Mouse (Mus musculus): ENCODE data around the gene Tmem44. TPM values are rescaled to one million over a fixed set of nuclear protein-coding genes. Genes with fewer than 3 reads are reported as not detected.

Gene Tmem44
- polyA plus RNA-seq, 1 experiment = 20.8 TPM

DNA sequence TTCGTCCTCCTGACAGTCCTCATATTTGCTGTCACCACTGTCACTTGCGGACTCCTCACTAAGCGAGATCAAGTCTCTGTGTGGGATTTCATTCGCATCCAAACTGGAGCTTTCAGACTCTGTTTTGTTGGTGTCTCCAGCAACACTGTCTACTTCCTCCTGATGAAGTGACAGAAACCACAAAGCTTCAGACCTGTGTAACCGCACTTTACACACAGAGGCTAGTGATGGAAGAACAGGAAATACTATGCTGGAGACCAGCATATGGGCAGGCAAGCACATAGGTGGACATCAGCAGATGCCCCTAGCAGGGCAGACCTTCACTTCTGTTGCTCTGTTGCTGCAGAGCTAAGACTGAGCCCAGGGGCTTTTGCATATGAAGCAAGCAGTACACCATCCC is 20.7 kb upstream of the Tmem44 start:
- 95% methylated on average over 5 of the region's 5 CpGs for WGBS
- Histone ChIP-seq H3K4me3 (replicated peaks; ENCODE audit: insufficient read depth, low read depth, low read length) (no peak overlapping the region), H3K27ac (ENCODE audit: insufficient read depth, low read length) (no peak overlapping the region), H3K27me3 (ENCODE audit: control insufficient read depth, insufficient read depth, low read length) (no peaks in the 10 kb centered on the region), H3K4me1 (ENCODE audit: control insufficient read depth, insufficient read depth, low read length) (no peaks in the 10 kb centered on the region)
- DNase-seq = no peak
- no peak for TF ChIP-seq POLR2A (IDR thresholded peaks at IDR 0.05; ENCODE audit: borderline replicate concordance, insufficient read depth, low read length)
- TF ChIP-seq CTCF (IDR thresholded peaks at IDR 0.05; ENCODE audit: borderline replicate concordance, insufficient read depth, low read depth, low read length) = no peak

DNA sequence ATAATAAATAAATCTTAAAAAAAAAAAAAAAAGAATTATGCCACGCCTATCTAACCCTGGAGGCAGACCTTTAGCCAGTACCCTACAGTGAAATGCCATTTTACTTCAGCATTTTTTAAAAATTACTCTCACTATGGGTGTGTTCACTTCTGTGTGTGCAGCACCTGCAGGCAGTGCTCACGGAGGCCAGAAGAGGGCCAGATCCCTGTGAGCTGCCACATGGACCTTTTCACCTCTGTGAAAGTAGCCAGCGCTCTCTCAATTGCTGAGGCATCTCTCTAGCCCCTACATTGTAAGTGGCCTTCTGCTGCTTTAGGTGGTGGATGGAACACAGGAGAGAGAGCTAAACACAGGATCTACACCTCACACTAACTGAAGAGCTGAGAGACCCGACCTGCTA is 19.5 kb upstream of the Tmem44 start:
- H3K4me1 ChIP-seq (ENCODE audit: control insufficient read depth, insufficient read depth, low read length) = no peaks in the 10 kb centered on the region
- no peaks in the 10 kb centered on the region for H3K27me3 ChIP-seq (ENCODE audit: control insufficient read depth, insufficient read depth, low read length)
- no peak overlapping the region for H3K4me3 ChIP-seq (replicated peaks; ENCODE audit: insufficient read depth, low read depth, low read length)
- WGBS = 95% methylated on average over 4 of the region's 4 CpGs
- DNase-seq = no peak
- no peak overlapping the region for H3K27ac ChIP-seq (ENCODE audit: insufficient read depth, low read length)
- TF ChIP-seq POLR2A (IDR thresholded peaks at IDR 0.05; ENCODE audit: borderline replicate concordance, insufficient read depth, low read length) (no peak), CTCF (IDR thresholded peaks at IDR 0.05; ENCODE audit: borderline replicate concordance, insufficient read depth, low read depth, low read length) (no peak)

DNA sequence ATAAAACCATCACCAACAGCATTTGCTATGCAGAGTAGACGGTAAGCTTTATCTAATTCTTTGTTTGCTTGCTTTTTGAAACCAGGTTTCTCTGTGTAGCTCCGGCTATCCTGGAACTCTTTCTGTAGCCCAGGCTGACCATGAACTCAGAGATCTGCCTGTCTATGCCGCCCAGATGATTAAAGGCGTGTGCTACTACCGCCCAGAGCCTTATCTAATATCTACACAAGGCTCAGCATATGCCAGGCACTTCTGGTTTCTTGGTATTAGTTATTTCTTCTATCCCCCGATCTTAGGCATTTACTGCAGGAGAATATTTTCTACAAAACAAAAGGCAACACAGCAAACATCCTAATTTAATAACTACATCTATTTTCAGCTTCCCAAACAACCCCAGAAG is 15.0 kb upstream of the Tmem44 start:
- H3K27ac ChIP-seq (ENCODE audit: insufficient read depth, low read length) = no peak overlapping the region
- no peaks in the 10 kb centered on the region for H3K27me3 ChIP-seq (ENCODE audit: control insufficient read depth, insufficient read depth, low read length)
- WGBS = 95% methylated on average over 6 of the region's 6 CpGs
- no peaks in the 10 kb centered on the region for H3K4me1 ChIP-seq (ENCODE audit: control insufficient read depth, insufficient read depth, low read length)
- no peak overlapping the region for H3K4me3 ChIP-seq (replicated peaks; ENCODE audit: insufficient read depth, low read depth, low read length)
- no peak for DNase-seq
- TF ChIP-seq CTCF (IDR thresholded peaks at IDR 0.05; ENCODE audit: borderline replicate concordance, insufficient read depth, low read depth, low read length) = no peak
- TF ChIP-seq POLR2A (IDR thresholded peaks at IDR 0.05; ENCODE audit: borderline replicate concordance, insufficient read depth, low read length) = no peak

DNA sequence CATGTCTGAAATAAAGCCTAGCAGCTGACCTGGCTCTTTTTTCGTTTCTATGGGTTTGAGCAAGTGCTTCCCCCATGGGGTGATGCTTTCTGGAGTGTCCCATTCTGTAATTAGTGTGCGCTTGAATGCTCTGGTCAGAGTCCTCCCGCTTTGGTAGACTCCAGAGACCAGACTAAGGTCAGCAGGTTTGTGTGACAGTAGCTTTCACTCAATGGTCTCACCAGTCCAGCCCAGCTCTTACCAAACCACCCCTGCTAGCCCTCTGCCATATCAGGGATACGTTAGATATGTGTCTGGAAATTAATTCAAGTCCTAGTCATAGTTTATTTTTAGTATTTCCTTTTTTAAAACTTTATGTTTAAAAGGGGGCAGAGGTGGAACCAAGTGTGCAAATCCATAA is 10.0 kb upstream of the Tmem44 start:
- H3K4me1 ChIP-seq (ENCODE audit: control insufficient read depth, insufficient read depth, low read length) = no peaks in the 10 kb centered on the region
- H3K4me3 ChIP-seq (replicated peaks; ENCODE audit: insufficient read depth, low read depth, low read length) = no peak overlapping the region
- TF ChIP-seq CTCF (IDR thresholded peaks at IDR 0.05; ENCODE audit: borderline replicate concordance, insufficient read depth, low read depth, low read length) (no peak), POLR2A (IDR thresholded peaks at IDR 0.05; ENCODE audit: borderline replicate concordance, insufficient read depth, low read length) (no peak)
- WGBS = 76% methylated on average over 4 of the region's 4 CpGs
- no peaks in the 10 kb centered on the region for H3K27me3 ChIP-seq (ENCODE audit: control insufficient read depth, insufficient read depth, low read length)
- H3K27ac ChIP-seq (ENCODE audit: insufficient read depth, low read length) = no peak overlapping the region
- DNase-seq = no peak

DNA sequence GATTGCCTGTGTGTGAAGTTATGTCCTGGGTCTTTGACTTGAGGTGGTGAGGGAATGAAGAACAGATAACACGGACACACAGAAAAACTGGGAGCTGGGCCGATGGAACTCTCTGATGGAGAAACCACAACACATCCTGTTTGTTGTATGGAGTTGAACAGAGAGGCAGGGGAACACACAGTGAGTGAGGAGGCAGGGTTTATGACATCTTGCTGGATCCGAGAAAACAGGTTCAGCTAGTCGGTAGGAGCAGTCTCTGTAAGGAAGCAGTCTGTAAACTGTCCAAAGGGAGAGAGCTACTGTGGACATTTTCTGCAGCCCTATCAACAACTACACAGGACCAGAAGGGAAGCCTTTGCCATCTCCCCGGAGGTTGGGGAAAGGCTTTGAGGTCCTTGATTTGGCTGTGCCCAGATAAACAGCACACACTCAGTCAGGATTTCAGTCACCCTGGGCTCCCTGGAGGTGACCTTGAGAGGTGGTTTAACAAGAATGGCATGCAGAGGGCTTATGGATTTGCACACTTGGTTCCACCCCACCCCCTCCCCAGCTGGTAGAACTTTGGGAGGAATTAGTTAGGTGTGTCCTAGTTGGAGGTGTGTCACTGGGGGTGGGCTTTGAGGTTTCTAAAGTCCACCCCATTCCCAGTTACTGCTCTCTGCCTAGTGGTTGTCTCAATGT is 8.8 kb upstream of the Tmem44 start:
- DNase-seq = no peak
- 89% methylated on average over 5 of the region's 5 CpGs for WGBS
- H3K4me3 ChIP-seq (replicated peaks; ENCODE audit: insufficient read depth, low read depth, low read length) = no peak overlapping the region
- TF ChIP-seq POLR2A (IDR thresholded peaks at IDR 0.05; ENCODE audit: borderline replicate concordance, insufficient read depth, low read length) = no peak
- TF ChIP-seq CTCF (IDR thresholded peaks at IDR 0.05; ENCODE audit: borderline replicate concordance, insufficient read depth, low read depth, low read length) = no peak
- no peak overlapping the region for H3K27ac ChIP-seq (ENCODE audit: insufficient read depth, low read length)
- H3K27me3 ChIP-seq (ENCODE audit: control insufficient read depth, insufficient read depth, low read length) = no peaks in the 10 kb centered on the region
- H3K4me1 ChIP-seq (ENCODE audit: control insufficient read depth, insufficient read depth, low read length) = no peaks in the 10 kb centered on the region

DNA sequence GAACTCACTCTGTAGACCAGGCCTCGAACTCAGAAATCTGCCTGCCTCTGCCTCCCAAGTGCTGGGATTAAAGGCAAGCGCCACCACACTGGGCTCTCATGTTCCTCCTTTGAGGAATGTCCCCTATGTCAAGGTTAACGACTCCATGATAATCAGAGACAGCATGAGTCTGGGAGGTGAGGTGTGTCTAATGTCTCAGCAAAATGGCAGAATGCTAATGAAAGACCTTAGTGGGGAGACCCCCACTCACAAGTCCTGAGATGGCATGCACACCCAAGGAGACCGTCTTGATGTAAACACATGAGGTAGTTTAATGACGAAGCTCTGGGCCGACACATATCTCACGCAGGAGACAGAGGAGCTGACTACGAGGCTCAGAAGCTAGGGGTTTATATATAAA is 3.5 kb upstream of the Tmem44 start:
- Histone ChIP-seq H3K4me1 (ENCODE audit: control insufficient read depth, insufficient read depth, low read length) (no peaks in the 10 kb centered on the region; the same call in 1 of the 2 replicates), H3K27me3 (ENCODE audit: control insufficient read depth, insufficient read depth, low read length) (no peaks in the 10 kb centered on the region), H3K27ac (ENCODE audit: insufficient read depth, low read length) (no peak overlapping the region), H3K4me3 (replicated peaks; ENCODE audit: insufficient read depth, low read depth, low read length) (no peak overlapping the region)
- WGBS = 95% methylated on average over 8 of the region's 8 CpGs
- TF ChIP-seq CTCF (IDR thresholded peaks at IDR 0.05; ENCODE audit: borderline replicate concordance, insufficient read depth, low read depth, low read length) (no peak), POLR2A (IDR thresholded peaks at IDR 0.05; ENCODE audit: borderline replicate concordance, insufficient read depth, low read length) (no peak)
- DNase-seq = no peak

DNA sequence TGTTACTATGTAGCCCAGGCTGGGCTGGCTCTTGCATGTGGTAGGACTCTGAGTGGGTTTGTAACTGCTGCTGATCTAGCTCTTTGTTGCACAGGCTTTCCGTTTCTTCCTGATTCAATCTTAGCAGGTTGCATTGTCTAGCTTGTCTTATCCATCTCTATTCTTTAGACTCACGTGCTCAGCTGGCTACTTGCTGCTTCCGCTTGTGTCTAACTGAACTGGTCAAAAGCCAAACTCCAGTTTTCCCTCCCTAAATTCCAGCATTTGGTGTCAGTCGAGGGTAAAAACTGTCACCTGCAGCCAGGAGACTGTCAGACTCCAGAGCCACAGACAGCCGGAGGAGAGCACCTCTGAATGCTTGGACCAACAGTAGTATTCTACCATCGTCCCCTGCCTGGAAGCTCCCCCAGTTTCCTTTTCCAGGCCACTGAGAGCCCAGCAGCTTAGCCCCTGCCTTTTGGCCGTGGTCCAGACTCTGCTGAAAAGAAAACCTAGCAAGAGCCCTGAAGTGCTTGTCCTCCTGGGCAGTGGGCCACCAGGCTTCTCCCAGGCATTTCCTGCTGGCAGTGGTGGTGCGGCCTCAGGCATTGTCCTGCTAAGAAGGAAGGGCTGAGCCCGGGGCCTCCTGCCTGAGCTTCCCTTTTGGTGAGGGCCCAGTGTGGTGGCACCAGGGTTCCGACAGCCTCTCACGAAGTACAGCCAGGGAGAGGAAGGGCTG is 2.1 kb upstream of the Tmem44 start:
- TF ChIP-seq CTCF (IDR thresholded peaks at IDR 0.05; ENCODE audit: borderline replicate concordance, insufficient read depth, low read depth, low read length) = no peak
- no peak for TF ChIP-seq POLR2A (IDR thresholded peaks at IDR 0.05; ENCODE audit: borderline replicate concordance, insufficient read depth, low read length)
- peak; percentile 48 to 62 for DNase-seq
- H3K27me3 ChIP-seq (ENCODE audit: control insufficient read depth, insufficient read depth, low read length) = no peaks in the 10 kb centered on the region
- no peaks in the 10 kb centered on the region; the same call in 1 of the 2 replicates for H3K4me1 ChIP-seq (ENCODE audit: control insufficient read depth, insufficient read depth, low read length)
- H3K27ac ChIP-seq (ENCODE audit: insufficient read depth, low read length) = no peak overlapping the region
- 8% methylated on average over 11 of the region's 11 CpGs for WGBS
- no peak overlapping the region for H3K4me3 ChIP-seq (replicated peaks; ENCODE audit: insufficient read depth, low read depth, low read length)

All from cerebellum, adult 2 months (tissue).